Mouse (Mus musculus) lung, postnatal 0 days (tissue): ENCODE results near the gene Nf2.

Experiments used
- CTCF ChIP-seq: IDR thresholded peaks from 2 replicates; pipeline ENCODE4 v1.5.1; 2016; ENCODE audit warnings: antibody characterized with exemption, mild to moderate bottlenecking
- EP300 ChIP-seq: IDR thresholded peaks from 2 replicates; pipeline ENCODE4 v1.6.1; 2016; ENCODE audit warnings: antibody characterized with exemption, mild to moderate bottlenecking, control low read depth

- TF ChIP-seq CTCF = no peak
- no peak for TF ChIP-seq EP300
Observed at GRCm38 (mm10) chr11:4747285-4747684, 102.1 kb downstream of the Nf2 start.
